Mouse (Mus musculus) kidney, adult 9 months (tissue): ENCODE results near the gene Rangrf.
"Not testable (repeated sequence)": the region's sequence is repeated elsewhere in the genome, so short reads cannot be mapped to it uniquely, and the experiment has no call there.

Source experiments
- DNase-seq: peaks from one replicate; pipeline ENCODE4 v3.0.0; 2022

Rangrf gene

DNA sequence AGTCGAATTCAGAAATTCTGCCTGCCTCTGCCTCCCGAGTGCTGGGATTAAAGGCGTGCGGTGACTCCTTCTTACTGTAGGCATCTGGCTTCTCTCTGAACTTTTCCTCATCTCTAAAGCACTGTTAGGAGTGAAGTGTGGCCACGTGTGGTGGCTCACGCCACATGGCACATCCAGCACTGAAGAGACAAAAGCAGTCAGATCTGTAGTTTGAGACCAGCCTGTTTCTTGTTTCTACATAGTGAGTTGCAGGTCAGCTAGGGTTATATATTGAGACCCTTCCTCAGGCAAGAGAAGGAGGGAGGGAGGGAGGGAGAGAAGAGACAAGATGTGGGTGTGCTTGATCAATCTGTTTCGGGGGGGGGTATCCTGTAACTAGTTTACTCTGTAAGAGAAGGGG is at the start of gene Rangrf:
Rangrf (minus strand) TSS at position 101 of the 400 bp plus-strand sequence.
- no peak for DNase-seq

DNA sequence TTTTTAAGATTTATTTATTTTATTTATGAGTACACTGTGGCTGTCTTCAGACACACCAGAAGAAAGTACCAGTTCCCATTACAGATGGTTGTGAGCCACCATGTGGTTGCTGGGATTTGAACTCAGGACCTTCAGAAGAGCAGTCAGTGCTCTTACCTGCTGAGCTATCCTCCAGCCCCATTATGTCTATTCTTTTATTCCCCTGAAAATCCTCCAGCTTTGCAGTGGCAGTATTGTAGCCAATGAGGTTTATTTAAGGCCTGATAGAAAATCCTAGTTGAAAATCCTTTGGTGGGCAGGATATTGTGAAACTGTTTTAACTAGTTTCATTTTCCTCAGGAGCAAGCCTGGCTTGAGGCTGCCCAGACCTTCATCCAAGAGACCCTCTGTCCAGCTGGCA is 45.7 kb upstream of the Rangrf start:
- DNase-seq: no peak

DNA sequence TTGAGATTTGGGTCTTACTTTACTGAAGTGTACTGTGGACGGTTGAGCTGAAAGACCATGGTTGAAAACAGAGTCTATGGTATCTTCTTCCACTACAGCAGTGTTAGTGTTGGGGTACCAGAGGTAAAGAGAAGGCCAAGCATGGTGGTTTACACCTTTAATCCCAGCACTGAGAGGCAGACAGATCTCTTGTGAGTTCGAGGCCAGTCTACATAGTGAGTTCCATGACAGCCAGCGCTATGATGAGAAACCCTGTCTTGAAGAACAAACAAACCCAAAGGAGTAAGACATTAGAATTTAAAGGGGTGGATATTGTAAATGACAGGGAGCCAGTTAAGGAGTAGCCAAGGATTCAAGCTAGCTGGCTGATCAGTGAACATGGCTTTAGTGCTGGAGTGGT is 41.8 kb upstream of the Rangrf start:
- no peak for DNase-seq

DNA sequence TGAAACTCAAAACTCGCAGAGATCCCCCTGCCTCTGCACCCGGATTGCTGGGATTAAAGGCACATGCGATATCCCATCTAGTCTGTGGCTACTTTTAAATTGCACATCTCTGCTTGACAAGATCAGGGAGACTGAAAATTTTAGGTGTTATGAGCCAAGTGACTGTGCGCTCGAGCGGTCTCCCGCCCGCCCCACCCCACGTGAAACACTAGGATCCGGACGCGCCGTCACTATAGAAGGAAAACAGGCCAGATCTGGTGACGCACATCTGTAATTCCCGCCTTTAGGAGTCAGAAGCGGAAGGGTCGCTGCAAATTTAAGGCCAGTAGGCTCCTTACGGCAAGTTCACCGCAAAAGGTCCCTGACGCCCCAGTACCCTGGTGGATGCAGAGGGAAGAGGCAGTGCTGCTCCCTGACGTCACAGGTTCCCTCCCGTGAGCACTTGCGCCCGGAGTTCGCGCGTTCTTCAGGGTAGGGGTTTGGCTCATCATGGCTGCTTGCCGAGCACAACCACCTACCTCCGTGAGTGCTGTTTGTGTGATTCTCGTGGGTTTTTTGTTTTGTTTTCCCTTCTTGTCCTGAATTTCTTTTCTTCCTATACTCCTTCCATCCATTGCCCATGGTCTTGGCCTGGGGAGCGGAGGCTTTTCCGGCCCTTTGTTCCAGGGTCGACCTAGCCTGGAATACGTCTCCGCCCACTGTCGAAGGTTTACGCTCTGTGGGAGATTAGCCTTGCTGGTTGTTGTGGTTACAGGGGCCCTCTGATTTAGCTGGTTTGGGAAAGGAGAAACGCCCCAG is 40.9 kb upstream of the Rangrf start, which contains the start of gene Ctc1:
Ctc1 (plus strand) TSS at position 268 of the 798 bp plus-strand sequence.
- DNase-seq: peak; percentile 90

DNA sequence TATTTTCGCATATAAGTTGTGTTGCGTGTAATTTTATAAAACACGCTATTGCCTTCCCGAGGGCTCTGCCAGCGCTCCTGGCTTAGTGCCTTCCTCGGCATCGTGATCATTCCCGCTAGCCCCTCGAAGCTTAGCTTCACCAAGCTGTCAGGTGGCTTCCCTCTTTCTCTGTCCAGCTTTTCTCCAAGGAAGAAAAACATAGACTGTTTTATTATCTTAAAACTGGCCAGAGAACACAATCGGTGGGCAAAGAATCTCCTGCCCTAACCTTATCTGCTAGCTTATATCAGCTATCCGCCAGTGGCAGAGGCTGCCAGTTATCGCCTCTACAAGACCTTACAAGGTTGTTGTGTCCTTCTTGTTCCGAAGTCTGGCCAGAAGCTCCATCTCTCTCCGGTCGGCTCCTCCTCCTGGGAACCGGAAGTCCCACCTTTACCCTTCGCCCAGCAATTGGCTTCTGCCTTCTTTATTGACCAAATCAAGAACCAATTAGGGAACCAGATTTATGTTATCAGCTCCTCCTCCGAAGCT is 37.2 kb upstream of the Rangrf start:
- peak; percentile 96 for DNase-seq

DNA sequence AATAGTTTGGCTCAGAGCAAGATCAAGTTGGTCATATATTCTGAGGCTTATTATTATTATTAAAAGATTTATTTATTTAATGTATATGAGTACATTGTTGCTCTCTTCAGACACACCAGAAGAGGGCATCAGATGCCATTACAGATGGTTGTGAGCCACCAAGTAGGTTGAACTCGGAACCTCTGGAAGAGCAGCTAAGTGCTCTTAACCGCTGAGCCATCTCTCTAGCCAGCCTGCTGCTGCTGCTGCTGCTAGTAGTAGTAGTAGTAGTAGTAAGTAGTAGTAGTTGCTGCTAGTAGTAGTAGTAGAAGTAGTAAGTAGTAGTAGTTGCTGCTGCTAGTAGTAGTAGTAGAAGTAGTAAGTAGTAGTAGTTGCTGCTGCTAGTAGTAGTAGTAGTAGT is 36.5 kb upstream of the Rangrf start:
- not testable (repeated sequence) for DNase-seq

DNA sequence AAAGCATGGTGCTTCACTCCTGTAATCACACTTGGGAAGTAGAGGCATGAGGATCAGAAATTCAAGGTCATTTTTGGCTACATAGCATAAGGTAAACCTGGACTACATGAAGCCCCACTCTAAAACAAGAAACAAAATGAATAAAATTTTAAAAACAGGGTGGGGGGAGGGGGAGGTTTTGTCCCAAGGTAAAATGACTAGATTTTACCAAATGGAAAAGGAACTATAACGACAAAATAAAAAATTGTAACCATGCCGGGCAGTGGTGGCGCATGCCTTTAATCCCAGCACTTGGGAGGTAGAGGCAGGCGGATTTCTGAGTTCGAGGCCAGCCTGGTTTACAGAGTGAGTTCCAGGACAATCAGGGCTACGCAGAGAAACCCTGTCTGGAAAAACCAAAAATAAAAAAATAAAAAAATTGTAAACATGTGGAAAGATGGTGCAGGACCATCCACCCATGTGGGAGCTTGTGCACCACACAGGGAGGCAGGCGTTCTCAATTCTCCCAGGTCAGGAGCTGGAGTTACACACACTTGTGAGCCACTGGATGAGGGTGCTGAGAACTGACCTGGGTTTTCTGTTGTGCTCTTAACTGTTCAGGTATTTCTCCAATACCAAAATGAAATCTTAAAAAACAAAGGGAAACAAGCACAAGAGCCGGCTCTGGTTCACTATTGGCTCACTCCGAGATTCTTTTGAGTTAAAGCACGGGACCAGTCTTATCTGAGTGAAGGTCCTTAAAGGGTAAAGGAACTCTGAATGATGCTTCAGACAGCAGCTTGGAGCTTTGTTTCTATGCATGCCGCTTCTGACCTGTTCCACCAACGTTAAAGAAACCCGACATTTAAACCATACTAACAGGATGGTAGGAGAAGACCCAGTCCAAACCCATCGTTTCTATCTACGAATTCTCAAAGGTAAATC is 35.7 kb upstream of the Rangrf start:
- DNase-seq: no peak

DNA sequence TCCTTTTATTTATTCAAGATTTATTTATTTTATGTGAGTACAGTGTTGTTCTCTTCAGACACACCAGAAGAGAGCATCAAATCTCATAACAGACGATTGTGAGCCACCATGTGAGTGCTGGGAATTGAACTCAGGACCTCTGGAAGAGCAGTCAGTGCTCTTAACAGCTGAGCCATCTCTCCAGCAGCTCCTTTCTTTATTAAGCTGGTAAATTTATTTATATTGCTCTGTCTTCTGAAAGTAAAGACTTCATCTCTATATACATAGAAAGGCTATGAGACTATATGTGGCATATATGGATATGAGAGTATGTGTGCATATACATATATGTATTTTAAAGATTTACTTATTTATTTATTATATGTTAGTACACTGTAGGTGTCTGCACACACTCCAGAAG is 34.5 kb upstream of the Rangrf start:
- DNase-seq: no peak

DNA sequence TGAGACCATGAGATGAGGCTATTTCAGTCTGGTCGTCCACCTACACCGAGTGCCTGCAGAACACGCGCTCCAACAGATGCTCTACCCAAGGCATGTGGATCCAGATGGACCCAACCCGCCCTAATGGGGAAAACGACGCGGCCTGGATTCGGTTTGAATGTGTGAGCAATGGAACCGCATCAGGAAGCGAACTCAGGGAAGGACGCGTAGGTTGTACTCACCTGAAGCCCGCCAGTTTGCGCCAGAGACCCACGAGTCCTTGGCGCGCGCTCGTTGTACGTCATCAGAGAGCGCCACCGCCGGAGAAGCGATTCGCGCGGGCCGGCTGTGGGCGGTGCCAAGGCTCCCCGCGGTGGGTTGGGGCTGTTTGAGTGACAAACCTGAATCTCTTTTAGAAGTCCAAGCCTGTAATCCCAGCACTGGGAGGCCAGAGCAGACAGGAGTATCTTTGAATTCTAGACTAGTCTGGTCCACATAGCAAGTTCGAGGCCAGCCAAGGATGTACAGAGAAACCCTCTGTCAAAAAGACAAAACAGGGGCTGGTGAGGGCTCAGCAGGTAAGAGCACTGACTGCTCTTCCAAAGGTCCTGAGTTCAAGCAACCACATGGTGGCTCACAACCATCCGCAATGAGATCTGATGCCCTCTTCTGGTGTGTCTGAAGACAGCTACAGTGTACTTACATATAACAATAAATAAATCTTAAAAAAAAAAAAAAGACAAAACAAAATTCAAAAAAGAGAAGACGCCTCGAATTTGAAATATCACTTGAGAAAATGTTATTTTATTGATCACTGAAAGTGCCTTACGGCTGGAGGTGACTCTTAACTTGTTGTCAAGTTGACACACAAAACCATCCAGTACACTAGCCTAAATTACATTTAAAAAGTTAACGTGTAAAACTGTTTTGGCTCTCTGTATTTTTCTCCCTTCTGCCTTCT is 33.5 kb upstream of the Rangrf start, which contains the start of gene Pfas:
Pfas (minus strand) TSS at position 279 of the 940 bp plus-strand sequence.
- DNase-seq: peak; percentile 86

DNA sequence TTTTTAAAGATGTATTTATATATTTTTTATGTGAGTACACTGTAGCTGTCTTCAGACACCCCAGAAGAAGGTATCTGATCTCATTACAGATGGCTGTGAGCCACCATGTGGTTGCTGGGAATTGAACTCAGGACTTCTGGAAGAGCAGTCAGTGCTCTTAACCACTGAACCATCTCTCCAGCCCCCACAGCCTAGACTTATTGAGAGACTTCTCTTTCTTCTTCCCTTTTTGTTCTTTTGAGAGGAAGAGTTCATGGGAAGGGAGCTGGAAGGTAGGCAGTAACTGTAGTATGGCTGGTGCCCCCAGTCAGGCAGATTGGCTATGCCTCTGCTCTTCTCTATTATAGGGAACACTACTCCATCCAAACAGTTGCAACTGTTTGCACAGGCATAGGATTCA is 31.6 kb upstream of the Rangrf start:
- not testable (repeated sequence) for DNase-seq

DNA sequence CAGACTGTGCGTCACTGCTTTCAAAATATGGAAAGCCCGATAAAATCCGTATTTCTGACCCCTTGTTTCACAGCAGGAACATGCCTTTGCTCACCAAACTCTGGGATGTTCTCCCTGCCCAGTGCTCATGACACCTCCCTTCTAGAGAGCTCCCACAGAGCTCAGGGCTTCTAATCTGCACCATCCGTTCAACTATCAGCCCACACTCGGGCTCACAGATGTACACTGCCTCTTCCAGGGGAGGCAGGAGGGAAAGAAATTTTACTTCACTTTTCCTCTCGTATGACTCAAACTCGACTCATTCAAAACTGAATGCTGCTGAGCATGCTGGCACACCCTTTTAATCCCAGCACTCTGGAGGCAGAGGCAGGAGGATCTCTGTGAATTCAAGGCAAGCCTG is 30.2 kb upstream of the Rangrf start:
- no peak for DNase-seq

DNA sequence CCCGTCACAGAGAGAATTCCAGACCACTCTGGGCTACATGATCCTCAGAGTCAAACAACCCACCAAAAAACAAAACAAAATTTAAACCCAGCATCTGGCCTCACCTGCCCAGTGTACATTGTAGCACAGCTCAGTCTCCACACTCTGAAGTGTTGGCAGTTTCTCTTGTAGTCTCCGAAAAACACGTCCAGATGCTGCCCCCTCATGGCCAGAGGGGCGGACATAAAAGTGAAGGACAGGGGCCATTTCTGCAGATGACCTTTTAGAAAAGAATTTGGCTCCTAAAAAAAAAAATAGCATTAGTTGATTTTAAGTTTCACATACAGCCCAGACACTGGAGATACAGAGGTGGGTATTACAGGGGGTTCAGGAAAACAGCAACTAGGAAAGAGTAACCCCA is 28.6 kb upstream of the Rangrf start:
- no peak for DNase-seq

DNA sequence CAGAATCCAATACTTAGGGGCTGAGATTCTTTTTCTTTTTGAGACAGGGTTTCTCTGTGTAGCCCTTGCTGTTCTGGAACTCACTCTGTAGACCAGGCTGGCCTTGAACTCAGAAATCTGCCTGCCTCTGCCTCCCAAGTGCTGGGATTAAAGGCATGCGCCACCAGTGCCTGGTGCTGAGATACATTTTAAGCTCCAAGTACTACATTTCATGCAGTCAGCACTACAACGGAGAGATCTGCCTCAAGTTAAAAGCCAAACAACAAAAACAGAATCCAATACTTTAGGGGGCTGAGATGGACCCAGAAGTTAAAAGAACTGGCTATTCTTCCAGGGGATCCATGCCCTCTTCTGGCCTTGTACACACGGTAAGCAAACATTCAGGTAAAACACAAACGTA is 27.8 kb upstream of the Rangrf start:
- not testable (repeated sequence) for DNase-seq

DNA sequence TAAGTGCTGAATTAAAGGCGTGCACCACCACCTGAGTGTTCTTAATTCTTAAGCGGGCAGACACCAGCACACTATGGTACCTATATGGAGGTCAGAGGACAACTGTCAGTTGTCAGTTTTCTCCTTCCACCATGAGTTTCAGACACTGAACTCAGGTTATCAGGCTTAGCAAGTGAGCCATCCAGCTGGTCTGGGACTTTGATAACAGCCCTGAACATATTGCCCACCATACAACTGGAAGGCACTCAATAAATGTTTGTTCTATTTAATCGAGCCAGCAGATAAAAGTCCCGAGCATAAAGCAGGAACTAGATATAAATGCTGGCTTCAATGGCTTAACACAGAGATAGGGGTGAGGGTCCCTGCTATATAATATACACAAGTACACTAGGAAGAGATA is 22.1 kb upstream of the Rangrf start:
- no peak for DNase-seq

DNA sequence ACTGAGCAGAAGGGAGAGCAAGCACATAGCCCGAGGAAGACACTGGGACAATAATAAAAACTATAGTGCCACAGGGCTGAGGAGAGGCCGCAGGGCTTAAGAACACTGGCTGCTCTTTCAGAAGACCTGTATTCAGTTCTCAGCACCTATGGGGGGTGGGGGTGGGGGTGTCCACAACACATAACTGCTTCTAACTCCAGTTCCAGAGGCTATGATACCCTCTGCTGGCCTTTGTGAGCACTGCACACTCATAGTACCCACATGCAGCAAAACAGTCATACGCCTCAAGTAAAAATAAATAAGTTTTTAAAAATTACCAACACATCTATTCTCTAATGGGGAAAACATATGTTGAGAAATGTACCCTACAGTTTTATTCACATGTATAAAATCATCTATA is 19.4 kb upstream of the Rangrf start:
- no peak for DNase-seq

DNA sequence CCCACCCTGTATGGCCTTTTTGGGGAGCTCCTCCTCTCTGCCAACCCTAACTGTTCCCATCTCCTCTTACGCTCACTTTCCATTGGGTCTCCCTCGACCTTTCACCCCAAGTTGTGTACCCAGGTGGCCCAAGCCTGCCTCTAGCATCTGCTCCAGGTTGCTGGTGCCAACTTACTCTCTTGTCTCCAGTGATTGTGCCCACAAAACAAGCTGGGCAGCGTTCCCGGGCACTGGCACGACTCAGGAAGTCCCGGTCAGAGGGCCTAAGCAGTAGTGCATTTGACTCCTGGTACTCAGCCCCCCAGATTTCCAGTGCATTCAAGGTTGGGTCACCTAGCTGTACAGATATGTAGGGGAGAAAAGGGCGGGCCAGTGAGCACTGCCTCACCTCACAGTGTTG is 18.1 kb upstream of the Rangrf start:
- DNase-seq: no peak

DNA sequence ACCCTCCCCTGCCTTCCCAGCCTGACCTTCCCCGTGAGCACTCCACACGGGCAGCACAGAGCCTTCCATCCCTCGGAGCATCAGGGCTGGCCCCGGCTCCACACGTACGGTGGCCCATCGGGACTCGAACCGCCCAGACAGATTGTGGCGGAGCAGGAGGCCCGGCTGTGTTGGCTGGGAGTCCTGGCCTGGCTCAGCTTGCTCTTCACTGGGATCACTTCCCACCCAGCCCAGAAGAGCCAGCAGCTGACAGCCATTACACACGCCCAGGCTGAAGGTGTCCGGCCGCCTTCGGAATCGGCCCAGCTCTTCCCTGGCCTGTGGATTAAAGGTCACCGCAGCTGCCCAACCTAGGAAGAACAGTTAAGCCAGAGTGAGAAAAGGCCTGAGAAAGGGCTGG is 13.4 kb upstream of the Rangrf start:
- DNase-seq: no peak

DNA sequence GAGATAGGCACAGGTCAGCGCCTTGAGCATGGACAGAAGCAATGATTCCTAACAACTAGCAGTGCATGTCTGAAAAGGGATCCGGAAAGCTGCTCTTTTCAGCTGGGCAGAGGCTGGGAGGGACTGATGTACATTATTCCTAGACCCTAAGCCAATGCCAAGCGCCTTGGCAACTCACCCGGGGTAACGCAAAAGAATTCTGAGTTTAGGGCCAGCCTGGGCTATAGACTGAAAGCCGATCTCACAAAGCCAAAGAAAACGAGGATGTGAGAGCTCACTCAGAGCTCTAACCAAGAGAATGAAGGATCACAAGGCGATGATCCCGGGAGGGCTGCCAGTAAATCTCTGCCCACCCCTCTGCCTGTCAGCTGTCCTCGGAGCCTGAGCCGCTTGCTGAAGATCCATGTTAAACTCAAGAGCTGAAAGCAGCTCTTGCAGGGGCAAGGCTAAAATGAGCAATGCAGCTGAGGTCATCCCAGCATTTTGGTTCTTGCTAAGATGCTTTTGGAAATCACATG is 12.4 kb upstream of the Rangrf start:
- DNase-seq: no peak

DNA sequence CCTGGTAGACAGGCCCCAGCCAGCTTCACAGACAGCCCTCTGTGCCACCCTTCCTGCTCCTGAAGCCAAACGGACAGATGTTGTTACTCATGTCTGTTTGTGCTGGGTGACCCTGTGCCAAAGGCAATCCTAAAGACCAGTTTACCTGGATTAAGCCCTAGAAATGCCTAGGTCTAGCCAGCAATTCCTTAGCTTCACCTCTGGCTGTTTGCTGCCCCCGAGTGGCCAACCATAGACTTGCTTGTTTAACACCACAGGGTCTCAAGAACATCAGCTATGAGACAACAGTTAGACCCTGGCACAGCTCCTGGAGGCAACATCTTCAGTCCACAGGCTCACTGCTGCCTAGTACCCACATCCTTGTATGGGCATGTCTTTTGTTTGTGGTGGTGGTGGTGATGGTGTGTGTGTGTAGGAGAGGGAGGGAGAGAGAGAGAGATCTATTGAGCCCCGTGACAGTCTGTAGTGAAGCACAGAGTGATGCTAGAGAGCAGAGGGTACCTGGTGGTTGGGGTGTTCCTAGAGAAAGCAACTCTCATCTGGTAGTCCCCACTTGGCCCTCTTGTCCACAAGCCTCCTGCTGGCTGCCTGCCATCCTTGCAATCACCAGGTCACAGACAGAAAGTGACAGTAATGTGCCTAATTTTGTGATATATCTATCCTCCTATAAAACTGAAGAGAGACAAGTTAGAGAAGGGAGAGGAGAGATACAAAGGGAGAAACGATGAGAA is 7.8 kb upstream of the Rangrf start:
- DNase-seq: peak; percentile 87

DNA sequence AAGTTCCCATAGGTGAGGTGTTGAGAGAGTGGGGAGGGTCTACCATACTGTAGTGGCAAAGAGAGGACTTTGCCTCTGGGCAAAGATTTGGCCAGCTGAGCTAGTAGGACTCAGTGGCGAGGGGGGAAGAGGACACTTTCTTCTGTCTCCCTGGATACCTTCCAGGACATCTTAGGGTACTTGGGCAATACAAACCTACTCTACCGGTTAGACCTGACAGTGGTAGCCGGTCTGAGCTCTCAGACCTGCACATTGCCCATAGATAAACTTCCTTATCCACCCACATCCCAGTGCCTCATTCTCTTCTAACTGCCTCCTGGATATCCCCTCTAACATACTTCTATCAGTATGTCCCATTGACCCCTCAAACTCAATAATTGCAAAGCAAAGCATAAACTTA is 5.9 kb upstream of the Rangrf start:
- no peak for DNase-seq

DNA sequence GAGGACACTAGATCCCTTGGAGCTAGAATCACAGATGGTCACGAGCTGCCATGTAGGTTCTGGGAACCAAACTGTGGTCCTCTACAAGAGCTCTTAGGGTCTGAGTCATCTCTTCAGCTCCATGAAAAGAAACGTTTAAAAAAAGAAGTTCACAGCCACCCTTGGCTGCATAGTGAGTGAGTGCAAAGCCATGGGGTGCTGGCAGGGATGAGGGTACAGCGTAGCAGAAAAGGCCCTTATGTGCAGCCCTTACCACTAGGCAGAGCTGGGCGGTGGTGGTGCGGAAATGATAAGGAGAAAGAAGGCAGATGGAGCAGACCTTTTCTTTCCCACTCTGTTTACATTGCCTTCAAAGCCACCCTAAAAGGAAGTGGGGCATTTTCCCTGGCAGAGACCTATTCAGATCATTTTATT is 4.3 kb upstream of the Rangrf start:
- no peak for DNase-seq
